Mouse (Mus musculus) cortical plate, adult 2 months (tissue): Measurements from ENCODE around the gene Gata1. TPM values are rescaled to one million over a fixed set of nuclear protein-coding genes. Genes with fewer than 3 reads are reported as not detected.
"Not testable (repeated sequence)": the region's sequence is repeated elsewhere in the genome, so short reads cannot be mapped to it uniquely, and the experiment has no call there.

Experiments
- H3K27ac ChIP-seq: fragments of 200-500 bp; 2 replicates; pipeline ENCODE4 v1.5.1; 2012; ENCODE audit warnings: low read length, control low read depth, inconsistent platforms; ENCODE audit not compliant: insufficient read depth
- H3K4me1 ChIP-seq: fragments of 200-500 bp; 2 replicates; pipeline ENCODE4 v1.6.1; 2011; ENCODE audit warnings: low read length; ENCODE audit not compliant: control insufficient read depth, insufficient read depth
- H3K4me3 ChIP-seq: fragments of 200-500 bp; 2 replicates; pipeline ENCODE4 v1.5.1; 2011; ENCODE audit warnings: mild to moderate bottlenecking, low read length, control low read depth; ENCODE audit not compliant: insufficient read depth
- CTCF ChIP-seq: fragments of 200-500 bp; IDR thresholded peaks from 2 replicates; pipeline ENCODE4 v1.5.1; 2011; ENCODE audit warnings: mild to moderate bottlenecking, control low read depth, low read length; ENCODE audit not compliant: insufficient read depth; ENCODE audit errors: extremely low read depth
- POLR2A ChIP-seq: fragments of 200-500 bp; IDR thresholded peaks from 2 replicates; pipeline ENCODE4 v1.6.1; 2011; ENCODE audit warnings: mild to moderate bottlenecking, low read length, control low read depth; ENCODE audit not compliant: insufficient read depth; ENCODE audit errors: extremely low read depth
- polyA plus RNA-seq: library from polyadenylated mRNA; depleted of rRNA; stranded (reverse); fragments of >200 nt; gene quantifications from 2 replicates; pipeline ENCODE4 v1.2.3, GENCODE M21; 2012; rRNA removed

Gata1 gene
- not detected in 2 replicates for polyA plus RNA-seq

GRCm38 (mm10) chrX:7977892-7978291, at the start of gene Gata1:
TSS of gene Gata1 (minus strand) at chrX:7978071.
- no peaks in the 10 kb centered on the region for H3K4me1 ChIP-seq
- H3K4me3 ChIP-seq: no peak within 1 kb of the TSS
- no peak for TF ChIP-seq CTCF
- no peak for TF ChIP-seq POLR2A
- no peak within 1 kb of the TSS for H3K27ac ChIP-seq

- H3K4me3 ChIP-seq: no peak overlapping the region
- no peaks in the 10 kb centered on the region for H3K4me1 ChIP-seq
- no peak for TF ChIP-seq POLR2A
- TF ChIP-seq CTCF: no peak
These were observed 48.9 kb upstream of the Gata1 start for GRCm38 (mm10) chrX:8026811-8027210.

GRCm38 (mm10) chrX:8024795-8025194, 46.9 kb upstream of the Gata1 start:
- TF ChIP-seq POLR2A (no peak), CTCF (no peak)
- no peaks in the 10 kb centered on the region for H3K4me1 ChIP-seq

More at GRCm38 (mm10) chrX:8026811-8027210, 48.9 kb upstream of the Gata1 start:
- no peak overlapping the region for H3K27ac ChIP-seq

GRCm38 (mm10) chrX:8020111-8020778, 42.4 kb upstream of the Gata1 start:
- TF ChIP-seq POLR2A: no peak
- no peak for TF ChIP-seq CTCF
- no peak overlapping the region for H3K27ac ChIP-seq
- H3K4me1 ChIP-seq: no peaks in the 10 kb centered on the region
- no peak overlapping the region for H3K4me3 ChIP-seq

More at GRCm38 (mm10) chrX:8024795-8025194, 46.9 kb upstream of the Gata1 start:
- Histone ChIP-seq H3K27ac (no peak overlapping the region), H3K4me3 (no peak overlapping the region)

GRCm38 (mm10) chrX:8018286-8018685, 40.4 kb upstream of the Gata1 start, which contains the start of gene Glod5:
TSS of gene Glod5 (minus strand) at chrX:8018492.
- no peak for TF ChIP-seq POLR2A
- no peak for TF ChIP-seq CTCF
- no peak within 1 kb of the TSS for H3K4me3 ChIP-seq
- H3K27ac ChIP-seq: no peak within 1 kb of the TSS
- H3K4me1 ChIP-seq: no peaks in the 10 kb centered on the region

- TF ChIP-seq CTCF (peak; percentile 61), POLR2A (no peak)
- Histone ChIP-seq H3K27ac (no peak overlapping the region), H3K4me3 (no peak overlapping the region), H3K4me1 (no peaks in the 10 kb centered on the region)
These were observed 39.3 kb upstream of the Gata1 start for GRCm38 (mm10) chrX:8017142-8017541.

GRCm38 (mm10) chrX:8015675-8016074, 37.8 kb upstream of the Gata1 start:
- H3K27ac ChIP-seq, H3K4me1 ChIP-seq, H3K4me3 ChIP-seq: not testable (repeated sequence)

GRCm38 (mm10) chrX:8013569-8014314, 35.9 kb upstream of the Gata1 start:
- H3K4me1 ChIP-seq: no peaks in the 10 kb centered on the region
- TF ChIP-seq POLR2A (no peak), CTCF (no peak)

GRCm38 (mm10) chrX:8013157-8013556, 35.3 kb upstream of the Gata1 start:
- TF ChIP-seq CTCF (no peak), POLR2A (no peak)
- H3K27ac ChIP-seq: no peak overlapping the region
- no peaks in the 10 kb centered on the region for H3K4me1 ChIP-seq
- no peak overlapping the region for H3K4me3 ChIP-seq

More at GRCm38 (mm10) chrX:8013569-8014314, 35.9 kb upstream of the Gata1 start:
- Histone ChIP-seq H3K4me3 (no peak overlapping the region), H3K27ac (no peak overlapping the region)

GRCm38 (mm10) chrX:8009356-8009755, 31.5 kb upstream of the Gata1 start:
- H3K4me1 ChIP-seq, H3K27ac ChIP-seq, H3K4me3 ChIP-seq: not testable (repeated sequence)
